Mouse (Mus musculus) liver, adult (tissue): ENCODE measurements around the gene Lrp1.

Experiments
- GATA4 ChIP-seq: IDR thresholded peaks from 2 replicates; pipeline ENCODE4 v1.6.1; 2014; ENCODE audit warnings: mild to moderate bottlenecking, low read length; ENCODE audit not compliant: insufficient replicate concordance

The Lrp1 gene

DNA sequence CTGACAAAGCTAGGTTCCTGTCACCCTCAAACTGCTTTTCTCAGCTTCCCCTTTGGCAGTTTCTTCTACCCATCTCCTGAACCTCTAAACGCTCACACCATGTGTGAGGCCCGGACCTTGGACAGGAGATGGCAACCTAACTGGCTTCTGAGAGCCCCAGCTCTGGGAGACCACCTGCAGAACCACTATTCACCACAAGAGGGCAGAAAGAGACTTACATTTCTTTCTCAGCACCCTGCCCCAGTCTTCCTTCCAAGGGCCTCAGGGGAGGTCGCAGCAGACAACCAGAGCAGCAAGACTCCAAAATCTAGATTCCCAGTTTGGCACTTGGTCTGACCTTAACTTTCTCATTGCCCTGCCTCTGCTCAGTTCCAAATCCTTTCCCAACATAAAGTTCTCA lies 51.5 kb downstream of the Lrp1 start:
- TF ChIP-seq GATA4 = no peak

DNA sequence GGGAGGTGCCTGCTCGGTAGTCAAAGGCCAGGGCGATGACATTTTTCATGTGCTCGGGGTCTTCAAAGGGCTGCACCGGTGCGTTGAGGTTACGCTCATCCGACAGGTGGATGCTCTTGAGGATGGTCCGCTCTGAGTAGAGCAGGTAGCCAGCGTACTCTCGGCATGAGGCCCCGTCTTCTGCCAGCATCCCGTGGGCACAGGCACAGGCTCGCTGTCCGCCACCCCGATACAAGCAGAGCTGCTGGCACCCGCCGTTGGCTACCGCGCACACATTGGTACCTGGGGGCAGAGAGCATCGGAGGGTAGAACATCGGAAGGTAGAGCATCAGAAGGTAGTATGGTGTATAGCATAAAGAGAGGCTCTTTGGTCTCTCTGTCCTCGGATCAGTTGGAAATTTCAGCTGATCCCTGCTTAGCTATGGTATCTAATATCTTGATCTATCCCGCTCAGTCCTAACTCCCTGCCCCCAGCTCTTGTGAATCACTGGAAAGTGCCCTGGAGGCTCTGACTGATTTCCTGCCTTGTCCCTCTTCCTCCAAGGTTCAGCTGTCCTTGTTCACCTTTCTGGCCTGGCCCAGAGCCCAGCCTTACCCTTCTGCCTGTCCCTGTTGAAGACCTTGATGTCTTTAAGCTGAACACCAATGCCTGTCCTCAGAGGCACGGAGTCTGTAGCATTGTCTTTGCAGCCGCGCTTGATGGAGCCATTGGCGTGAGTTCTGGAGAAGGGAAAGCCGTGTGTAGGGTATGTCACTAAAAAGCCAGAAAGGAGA lies 54.2 kb downstream of the Lrp1 start:
- TF ChIP-seq GATA4 = no peak

DNA sequence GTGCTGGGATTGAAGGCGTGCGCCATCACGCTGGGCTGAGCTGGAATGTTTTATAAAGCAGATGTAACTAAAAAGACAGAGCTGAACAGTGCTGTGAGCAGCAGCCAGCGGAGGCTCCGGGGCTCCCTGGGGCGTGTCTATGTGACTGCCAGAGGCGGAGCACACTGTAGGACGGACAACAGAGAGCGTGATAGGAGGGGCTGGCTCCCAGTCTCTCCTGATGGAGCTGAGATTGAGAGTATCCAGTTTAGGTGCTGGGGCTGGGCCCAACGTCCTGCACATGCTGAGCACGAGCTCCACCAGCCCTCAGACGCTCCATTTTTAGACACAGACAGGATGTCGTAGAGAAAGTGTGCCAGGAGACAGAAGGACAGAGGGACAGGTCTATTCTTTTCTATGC lies 56.6 kb downstream of the Lrp1 start:
- TF ChIP-seq GATA4 = no peak

DNA sequence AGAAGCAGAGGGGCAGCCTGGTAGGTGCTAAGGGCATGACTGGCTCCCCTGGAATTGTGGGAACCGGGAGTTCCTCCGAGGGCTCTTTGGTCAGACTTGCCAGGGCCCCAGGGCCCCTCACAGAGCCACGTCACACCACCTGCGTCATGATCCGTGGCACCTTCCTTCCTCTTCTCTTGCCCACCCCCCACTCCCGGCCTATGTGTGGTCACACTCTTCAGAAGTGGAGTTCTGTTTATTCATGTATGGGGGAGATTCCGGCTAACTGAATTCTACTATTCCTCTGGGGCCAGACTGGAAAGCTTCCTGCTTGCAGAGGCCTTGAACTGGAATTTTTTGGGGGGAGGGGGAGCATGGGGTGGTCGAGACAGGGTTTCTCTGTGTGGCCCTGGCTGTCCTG lies 57.1 kb downstream of the Lrp1 start:
- no peak for TF ChIP-seq GATA4

DNA sequence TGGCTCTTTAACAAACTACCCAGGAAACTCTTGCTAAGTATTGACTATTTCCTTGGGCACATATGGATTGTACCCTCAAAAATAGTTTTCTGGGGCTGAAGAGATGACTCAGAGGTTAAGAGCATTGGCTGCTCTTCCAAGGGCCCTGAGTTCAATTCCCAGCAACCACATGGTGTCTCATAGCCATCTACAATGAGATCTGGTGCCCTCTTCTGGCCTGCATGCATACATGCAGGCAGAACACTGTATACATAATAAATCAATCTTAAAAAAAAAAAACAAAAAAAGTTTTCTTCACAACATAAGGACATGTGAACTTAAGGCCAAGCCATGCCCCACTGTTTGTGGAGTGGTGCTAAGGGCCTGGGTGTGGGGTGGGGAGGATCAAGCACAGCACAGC lies 59.8 kb downstream of the Lrp1 start:
- no peak for TF ChIP-seq GATA4

DNA sequence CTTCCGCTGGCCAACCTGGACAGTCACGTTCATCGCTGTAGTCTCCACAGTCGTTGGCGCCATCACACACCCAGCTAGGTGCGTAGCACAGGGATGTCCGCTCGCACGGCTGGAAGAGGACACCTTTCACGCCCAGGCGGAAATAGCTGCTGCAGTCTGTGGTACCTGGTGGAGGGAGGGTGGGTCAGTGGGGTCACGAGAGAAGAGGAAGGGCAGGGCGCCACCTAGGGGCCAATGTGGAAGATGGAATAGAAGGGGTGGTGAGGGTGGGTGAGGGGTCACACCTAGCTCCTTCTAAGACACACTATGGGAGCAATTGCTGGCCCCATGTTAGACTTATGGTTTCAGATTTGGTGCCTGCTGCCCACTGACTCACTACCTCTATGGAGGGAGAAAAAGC lies 63.6 kb downstream of the Lrp1 start:
- TF ChIP-seq GATA4 = no peak

DNA sequence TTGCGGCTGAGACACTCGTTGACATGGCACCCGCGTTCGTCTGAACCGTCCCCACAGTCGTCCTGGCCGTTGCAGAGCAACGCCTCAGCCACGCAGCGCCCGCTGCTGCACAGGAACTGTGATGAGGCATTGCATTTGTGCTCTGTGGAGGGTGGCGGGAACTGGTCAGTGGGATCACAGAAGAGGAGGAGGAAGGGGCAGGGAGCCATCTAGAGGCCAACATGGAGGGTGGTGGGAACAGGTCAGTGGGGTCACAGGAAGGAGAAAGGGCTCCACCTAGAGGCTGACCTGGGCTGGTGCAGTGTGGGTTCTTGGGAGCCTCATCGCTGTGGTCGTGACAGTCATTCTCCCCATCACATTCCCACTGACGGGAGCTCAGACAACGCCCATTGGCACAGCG lies 65.2 kb downstream of the Lrp1 start:
- TF ChIP-seq GATA4 = no peak

DNA sequence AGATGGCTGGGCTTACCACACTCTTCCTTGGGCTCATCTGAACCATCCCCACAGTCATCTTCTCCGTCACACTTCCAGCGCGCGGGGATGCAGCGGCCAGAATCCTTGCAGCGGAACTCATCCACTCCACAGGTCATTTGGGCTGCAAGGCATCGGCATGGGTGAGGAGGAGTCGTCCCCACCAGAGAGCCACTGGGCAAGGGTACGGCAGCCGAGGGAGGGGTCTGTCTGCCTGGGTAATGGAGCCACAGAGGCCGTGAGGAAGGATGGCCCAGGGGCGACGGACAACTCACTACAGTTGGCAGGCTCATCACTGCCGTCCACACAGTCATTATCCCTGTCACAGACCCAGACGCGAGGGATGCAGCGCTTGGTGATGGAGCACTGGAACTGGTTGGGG lies 71.1 kb downstream of the Lrp1 start:
- TF ChIP-seq GATA4 = no peak

DNA sequence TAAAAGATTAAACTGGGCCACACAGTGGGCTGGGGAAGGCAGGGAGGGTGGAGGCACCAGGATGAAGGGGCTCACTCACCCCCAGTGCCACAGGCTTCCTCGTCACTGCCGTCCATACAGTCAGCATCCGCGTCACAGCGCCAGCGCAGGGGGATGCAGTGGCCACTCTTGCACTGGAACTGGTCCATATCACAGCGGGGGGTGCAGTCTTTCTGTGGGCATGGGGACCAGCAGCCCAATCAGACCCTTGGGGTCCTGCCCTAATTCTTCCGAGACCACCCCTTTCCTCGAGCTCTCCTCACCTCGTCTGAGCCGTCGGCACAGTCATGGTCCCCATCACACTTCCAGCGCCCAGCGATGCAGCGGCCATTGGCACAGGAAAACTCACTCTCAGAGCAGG lies 72.7 kb downstream of the Lrp1 start:
- no peak for TF ChIP-seq GATA4

DNA sequence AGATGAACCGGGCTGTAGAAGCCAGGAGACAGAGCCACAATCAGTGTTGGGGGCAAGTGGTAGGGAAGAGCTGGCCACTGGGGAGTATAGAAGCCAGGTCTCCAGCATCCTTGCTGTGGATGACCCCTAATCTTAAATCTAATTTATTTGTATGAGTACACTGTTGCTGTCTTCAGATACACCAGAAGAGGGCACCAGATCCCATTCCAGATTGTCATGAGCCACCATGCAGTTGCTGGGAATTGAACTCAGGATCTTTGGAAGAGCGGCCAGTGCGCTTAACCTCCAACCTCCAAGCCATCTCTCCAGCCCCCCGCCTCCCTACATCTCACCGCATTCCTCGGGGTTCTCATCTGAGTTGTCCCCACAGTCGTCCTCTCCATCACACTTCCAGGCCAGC lies 74.4 kb downstream of the Lrp1 start:
- TF ChIP-seq GATA4 = no peak

DNA sequence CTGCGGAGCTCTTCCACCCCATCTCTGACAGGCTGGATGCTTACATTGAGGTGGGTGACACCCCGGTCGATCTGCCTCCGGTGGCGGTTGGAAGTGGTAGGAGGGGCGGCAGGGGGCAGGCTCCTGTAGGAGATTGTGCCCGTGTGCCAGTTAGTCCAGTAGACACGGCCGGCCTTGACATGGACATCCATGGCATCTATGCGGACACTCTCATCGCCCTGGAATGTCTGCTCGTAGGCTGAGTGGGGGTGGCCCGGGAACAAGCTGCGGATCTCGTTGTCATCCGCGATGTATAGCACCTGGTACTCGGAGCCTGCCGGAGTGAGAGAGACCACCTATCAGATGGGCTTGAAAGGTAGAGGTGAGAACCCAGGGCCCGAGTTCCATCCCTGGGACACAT lies 76.6 kb downstream of the Lrp1 start:
- no peak for TF ChIP-seq GATA4

DNA sequence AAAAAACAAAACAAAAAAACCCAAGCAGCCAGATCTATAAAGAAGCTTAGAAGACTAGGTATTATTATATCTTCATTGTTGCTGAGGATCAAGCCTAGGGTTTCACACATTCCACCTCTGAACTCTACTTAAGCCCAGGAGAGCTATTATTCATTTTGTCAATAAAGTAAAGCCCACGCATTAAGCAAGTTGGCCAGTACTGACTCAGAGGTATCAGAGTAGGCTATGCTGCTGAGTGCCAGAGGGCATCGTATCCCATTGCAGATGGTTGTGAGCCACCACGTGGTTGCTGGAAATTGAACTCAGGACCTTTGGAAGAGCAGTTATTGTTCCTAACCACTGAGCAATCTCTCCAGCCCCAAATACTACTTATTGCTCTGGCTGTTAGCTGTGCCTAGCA lies 77.0 kb downstream of the Lrp1 start:
- no peak for TF ChIP-seq GATA4

DNA sequence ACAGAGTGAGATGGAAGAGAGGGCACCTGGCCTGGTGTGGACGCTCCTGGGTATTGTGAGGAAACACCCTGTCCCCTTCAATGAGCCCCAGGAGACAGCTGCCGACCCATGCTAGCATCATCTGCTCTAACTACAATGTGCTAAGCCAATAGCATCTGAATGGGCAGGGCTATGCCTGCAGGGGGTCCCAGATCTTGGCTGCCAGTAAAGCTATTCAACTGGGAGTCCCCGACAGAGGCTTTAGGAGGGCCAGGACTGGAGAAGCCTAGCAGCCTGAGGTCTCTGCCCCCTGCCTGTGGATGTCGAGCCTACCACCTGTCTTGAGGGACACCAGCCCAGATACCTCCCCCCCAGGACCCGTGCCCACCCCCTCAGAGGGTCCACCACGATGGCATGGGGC lies 78.2 kb downstream of the Lrp1 start:
- TF ChIP-seq GATA4 = no peak

DNA sequence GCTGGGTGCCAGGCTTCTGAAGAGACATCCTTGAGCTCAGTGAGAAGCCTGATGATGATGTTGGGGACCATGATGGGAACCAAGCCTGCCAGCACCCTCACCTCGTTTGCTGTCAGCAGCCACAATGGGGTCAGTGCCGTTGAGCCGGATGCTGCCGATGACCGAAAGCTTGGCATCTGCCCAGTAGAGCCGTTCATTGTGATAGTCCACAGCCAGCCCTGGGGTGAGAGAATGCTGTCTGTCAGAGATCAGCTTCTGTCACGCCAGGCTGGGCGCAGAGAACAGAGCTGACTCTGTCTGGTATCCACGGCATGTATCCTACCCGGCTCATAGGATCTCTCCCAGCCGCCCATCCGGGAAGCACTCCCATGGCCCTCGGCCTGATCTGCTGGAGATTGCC lies 78.9 kb downstream of the Lrp1 start:
- TF ChIP-seq GATA4 = no peak

DNA sequence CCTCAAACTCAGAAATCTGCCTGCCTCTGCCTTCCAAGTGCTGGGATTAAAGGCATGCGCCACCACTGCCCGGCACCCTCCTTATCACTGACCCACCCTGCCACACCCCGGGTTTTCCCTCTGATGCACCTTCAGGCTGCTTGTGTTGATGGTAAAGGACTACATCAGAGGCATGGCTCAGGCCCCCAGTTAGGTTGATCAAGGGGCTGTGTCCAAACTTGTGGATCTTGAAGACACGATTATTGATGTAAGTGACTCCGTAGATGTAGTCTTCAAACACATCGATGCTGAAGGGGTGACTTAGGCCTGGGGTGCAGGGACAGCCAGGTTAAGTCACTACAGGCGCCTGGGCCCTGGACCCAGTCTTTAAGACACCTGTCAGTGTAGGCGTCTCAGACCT lies 79.4 kb downstream of the Lrp1 start:
- TF ChIP-seq GATA4 = no peak

DNA sequence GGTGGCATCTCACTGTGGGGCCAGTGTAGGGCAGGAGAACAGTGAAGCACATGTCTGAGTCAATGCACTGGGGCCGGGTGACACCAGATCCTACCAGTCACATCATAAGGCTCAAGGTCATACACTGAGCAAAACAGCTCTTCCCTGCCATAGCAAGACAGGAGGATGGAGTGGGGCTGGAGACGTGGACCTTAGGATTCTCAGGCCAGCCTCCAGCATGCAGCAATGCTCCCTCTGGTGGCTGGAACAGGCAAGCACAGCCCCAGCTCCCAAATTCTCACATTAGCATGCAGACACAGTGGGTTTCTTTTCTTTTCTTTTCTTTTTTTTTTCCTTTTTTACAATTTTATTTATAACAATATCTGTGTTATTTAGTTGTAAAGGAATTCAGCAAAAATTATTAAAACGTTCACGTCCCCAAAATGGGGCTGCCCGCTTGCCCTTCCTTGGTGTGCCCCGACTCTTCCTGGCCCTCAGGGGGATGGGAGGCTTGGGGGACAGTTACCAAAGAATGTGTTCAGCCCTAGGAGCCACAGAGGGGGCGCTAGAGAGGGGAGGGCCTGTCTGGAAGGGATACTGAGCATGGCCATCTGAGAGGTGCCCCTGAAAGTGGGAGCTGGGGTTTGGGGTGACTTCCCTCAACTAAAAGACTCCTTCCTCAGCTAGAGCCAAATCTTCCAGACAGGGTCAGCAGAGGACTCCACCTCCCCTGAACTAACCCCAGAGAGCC lies 82.9 kb downstream of the Lrp1 start:
- TF ChIP-seq GATA4 = no peak

DNA sequence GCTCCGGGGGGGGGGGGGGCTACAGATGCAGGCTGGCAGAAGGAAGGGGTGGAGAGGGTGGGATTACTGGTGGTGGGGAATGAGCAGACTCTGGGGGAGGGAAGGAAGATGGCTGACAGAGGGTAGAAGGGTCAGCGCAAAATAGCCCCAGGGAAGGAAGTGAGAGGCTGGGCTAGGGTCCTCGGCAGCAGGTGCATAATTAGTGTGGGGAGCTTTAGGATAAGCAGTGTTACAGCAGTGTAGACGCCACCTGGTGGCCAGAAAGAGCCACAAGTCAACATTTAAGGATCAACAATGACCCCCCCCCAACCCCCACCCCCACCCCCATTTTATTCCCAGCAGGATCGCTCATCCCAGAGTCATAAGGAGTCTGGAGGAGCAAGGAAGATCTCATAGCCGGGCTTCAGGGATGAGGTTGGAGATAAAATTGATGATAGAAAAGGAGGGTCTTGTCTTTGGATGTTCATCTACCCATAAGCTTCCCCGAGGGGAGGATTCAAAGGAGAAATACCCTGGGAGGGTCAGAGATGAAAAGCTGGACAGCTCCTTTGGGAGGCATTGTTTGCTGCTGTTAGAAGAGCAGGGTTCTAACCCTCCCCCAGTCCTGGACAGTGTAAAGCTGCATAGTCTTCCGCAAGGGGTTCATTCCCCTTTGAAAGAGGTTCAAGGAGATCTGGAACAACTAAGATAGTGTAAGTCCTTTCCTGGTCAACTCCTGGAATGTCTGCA lies 84.2 kb downstream of the Lrp1 start:
- no peak for TF ChIP-seq GATA4

DNA sequence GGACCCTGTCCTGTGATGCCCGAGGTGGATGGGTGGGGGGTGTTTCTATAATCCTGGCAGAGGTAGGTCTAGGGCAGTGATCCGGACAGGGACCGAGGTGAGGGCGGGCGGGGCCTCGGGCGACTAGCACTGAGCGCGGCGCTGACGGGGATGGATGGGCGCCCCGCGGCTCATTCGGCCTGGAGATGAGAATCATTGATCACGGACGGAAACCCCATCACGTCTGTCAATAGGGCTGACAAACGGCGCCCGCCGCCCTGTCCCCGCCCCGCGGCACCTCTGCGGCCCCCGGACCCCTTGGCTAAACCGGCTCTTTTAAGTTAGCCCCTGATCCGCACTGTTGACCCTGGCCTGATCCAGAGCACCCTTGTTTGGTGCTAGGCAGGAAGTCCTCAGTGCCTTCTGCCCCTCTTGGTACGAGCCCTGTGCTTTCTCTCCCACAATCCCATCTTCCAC lies 86.0 kb downstream of the Lrp1 start:
- TF ChIP-seq GATA4 = no peak
